Mouse (Mus musculus) brain, embryonic 18.5 days (tissue): Measurements from ENCODE around the gene Fam171a1.

Experiments
- DNase-seq: peaks from one replicate; pipeline ENCODE4 v3.0.0-alpha.2; 2012; ENCODE audit warnings: low read depth, low spot score

Fam171a1 gene

GRCm38 (mm10) chr2:3138308-3138707 lies 24.3 kb downstream of the Fam171a1 start:
- no peak for DNase-seq

- no peak for DNase-seq
Measured at GRCm38 (mm10) chr2:3139065-3139464, 25.0 kb downstream of the Fam171a1 start.

DNA sequence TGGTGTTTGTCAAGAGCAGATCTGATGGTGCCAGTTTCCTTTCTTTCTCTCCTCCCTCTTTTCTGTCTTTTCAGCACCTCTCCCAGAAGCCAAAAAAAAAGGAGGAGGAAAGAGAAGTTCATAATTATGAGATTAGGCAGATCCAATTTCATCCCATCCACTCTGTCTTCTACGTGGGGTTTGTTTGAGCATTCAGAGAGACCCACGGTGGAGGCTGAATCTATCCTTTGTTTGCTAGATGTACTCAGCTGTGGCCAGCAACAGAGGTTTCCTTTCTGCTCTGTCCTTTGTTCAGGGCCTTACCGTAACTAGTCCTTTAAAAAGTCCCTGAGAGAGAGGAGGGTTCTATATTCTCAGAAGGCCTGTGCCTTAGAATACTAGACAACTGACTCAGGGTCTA lies 25.6 kb downstream of the Fam171a1 start:
- no peak for DNase-seq

GRCm38 (mm10) chr2:3140585-3140984 lies 26.6 kb downstream of the Fam171a1 start:
- no peak for DNase-seq

GRCm38 (mm10) chr2:3141804-3142203 lies 27.8 kb downstream of the Fam171a1 start:
- DNase-seq, result no peak

DNA sequence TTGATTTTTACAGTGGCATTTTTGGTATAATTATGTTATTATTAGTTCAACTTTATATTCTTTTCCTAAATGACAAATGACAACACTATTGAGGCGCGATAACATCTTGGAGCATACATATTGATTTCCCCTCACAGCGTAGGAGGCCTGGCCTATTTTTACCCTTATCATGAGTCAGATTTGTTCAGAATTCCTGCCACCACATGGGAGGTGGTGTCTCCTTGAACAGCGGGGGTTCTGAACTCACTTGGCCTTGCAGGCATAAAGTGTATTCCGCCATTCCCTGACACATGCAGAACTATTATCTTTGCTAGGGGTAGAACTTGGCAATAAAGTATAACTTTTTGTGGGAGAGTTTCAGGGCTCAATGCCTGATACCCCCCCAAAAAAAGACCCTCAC lies 30.3 kb downstream of the Fam171a1 start:
- no peak for DNase-seq

DNA sequence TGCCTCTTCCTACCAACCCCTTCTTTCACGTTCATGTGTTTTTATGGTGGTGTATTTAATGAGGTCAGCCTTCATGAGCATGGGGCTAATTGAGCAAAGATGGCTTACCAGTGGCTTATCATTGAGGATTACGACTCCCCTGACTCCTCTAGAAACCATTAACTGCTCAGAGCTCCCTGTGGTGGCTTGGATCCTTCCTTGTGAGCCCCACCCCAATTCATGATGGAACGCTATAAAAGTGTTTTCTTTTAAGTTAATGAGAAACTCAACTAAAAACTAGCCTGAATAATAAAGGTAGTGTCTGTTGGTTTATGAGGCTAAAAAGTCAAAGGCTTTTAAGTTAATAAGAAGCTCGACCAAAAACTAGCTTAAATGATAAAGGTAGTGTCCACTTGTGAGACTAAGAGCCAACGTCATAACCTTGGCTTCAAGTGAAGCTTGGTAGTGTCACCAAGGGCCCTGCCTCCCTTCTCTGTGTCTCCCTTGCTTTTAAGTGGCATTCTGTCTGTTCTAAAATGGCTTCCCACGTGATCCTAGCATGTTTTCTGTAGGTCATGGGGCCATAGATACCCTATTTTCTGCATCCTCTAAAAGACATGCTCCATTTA lies 33.6 kb downstream of the Fam171a1 start:
- no peak for DNase-seq

GRCm38 (mm10) chr2:3148731-3149130 lies 34.7 kb downstream of the Fam171a1 start:
- DNase-seq, result no peak

DNA sequence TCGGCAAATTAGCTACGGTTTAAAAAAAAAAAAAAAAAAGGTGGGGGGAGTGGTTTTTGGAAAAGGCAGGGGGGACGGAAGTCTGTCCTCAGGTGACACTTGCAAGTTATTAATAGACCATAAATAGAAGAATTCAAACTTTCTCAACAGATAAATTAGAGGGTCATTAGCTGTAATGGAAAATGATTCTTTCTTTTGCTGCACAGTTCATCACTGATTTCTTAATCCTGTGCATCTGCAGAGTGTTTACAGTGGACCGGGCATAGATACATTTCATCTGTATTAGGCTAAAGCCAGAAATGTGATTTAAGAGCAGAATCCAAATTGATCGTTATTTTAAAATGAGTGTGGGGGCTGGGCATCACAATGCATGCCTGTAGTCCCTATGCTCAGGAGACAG lies 36.3 kb downstream of the Fam171a1 start:
- DNase-seq, result no peak

- no peak for DNase-seq
Measured at GRCm38 (mm10) chr2:3151336-3151735, 37.3 kb downstream of the Fam171a1 start.

DNA sequence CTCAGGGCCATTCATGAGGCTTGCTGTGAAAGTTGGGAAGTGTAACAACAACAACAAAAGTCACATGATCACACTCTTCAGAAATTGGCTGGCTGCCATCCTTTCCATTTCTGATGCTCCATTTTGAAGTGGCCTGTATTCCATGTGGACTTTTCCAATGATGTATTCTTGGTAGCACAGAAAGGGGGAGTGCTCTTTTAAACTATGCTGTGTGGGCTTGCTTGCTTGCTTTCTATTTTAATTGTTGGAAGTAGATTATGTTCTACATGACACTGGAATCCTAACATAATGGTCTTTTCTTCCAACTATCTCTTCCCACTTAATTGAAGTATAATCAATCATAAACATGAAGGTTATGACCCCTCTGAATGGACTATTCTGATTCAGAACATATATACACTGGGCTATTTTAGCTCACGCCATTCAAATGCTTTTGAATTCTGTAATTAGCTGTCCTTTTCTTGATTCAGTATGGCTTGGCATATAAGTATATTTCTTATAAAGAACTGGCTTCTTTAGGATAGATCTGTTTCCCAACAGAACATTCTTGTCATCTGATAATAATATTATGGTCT lies 40.2 kb downstream of the Fam171a1 start:
- DNase-seq, result no peak

GRCm38 (mm10) chr2:3154986-3155385 lies 41.0 kb downstream of the Fam171a1 start:
- no peak for DNase-seq

DNA sequence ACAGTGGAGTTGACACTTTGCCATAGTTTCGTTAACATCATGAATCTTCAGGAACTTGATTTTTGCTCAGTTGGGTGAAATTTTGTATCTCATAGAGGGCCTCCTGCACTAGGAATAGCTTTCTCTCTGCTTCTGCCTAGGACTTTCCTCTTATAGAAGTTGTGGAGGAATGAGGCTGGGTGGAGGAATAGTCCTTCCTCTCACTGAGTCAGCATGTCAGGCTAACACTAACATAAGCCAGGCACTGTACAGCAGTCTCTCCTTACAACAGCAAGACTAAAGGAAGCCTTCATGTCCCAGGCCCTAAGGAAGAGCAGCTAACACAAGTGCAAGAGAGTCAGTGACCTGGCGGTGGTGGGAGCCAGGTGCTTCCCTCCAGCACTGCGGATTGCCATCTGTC lies 43.0 kb downstream of the Fam171a1 start:
- DNase-seq, result no peak

DNA sequence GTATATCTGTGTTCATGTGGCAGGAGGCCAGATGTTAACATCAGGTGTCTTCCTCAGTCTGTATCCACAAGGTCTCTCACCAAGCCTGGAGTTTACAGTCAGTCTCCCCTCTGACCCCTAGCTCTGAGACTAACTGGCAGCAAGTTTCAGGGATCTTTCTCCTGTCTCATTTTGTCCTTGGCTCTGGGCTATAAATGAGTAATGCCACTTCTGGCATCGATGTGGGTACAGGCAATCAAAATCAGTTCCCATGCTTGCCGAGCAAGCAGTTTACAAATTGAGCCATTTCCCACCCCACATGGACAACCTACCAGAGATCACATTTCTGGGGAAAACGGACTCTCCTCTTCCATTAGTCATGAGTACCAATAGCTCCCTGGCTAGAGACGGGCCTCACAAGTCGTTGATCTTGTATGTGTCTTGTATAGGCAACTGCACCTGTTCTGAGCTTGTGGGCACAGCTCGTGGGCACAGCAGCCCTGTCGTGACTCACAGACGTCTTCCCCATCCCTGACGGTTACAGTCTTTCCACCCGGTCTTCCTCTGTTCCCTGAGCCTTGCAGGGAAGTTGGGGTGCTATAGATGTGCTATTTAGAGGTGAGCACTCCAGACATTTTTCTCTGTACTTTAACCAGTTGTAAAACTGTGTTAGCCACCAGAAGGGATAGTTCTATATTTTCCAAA lies 43.8 kb downstream of the Fam171a1 start:
- DNase-seq, result no peak

- no peak for DNase-seq
Measured at GRCm38 (mm10) chr2:3158682-3159412, 44.8 kb downstream of the Fam171a1 start.

- DNase-seq, result no peak
Measured at GRCm38 (mm10) chr2:3161578-3161977, 47.6 kb downstream of the Fam171a1 start.

DNA sequence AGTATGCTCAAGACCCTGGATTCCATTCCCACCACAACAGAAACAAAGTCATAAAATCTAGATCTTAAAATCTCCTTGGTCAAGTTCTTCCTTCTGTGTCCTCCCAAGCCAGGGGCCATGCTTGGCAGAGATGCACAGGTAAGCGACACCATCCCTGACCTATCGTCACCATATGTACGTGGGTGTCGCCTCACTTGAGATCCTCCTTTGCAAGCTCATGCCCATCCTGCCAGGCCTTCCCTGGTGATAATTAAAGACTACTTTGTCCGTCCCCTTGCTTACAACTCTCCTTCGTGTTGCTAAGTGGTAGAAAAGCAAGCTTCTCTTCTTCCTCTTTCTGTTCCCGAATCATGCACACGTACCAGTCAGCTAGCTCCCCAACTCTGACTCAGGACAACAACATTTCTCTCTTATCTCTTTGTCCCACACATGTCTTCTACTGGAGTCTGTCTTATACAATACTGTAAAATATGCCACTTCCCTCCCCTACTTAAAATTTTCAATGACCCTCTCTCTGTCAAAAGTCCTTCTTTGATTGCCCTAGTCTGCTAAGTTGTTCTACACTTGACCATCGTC lies 49.6 kb downstream of the Fam171a1 start:
- DNase-seq, result no peak

- no peak for DNase-seq
Measured at GRCm38 (mm10) chr2:3165037-3165600, 51.1 kb downstream of the Fam171a1 start.

GRCm38 (mm10) chr2:3165890-3166605 lies 52.0 kb downstream of the Fam171a1 start:
- no peak for DNase-seq

GRCm38 (mm10) chr2:3168719-3169402 lies 54.8 kb downstream of the Fam171a1 start:
- peak; percentile 47 for DNase-seq

DNA sequence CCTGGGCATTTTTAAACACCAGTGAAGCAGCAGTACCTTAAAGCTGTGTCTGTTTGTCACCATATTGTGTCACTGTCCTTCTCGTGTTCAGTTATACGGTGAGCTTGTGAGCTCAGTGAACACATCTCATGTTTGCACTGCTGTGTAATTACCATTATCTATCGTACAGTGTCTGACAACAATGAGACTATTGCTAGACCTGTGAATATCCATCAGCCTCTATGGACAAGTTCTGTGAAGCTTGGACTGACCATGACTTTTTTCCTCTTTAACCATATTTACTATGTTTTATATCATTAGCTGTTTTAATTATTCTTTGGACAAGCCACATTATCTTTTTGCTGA lies 55.4 kb downstream of the Fam171a1 start:
- no peak for DNase-seq
